Mouse (Mus musculus) small intestine, adult 2 months (tissue): ENCODE results near the gene Fcgrt. TPM values are rescaled to one million over a fixed set of nuclear protein-coding genes. Genes with fewer than 3 reads are reported as not detected.
A peak's percentile ranks its signal among the peaks of the same experiment; 100 is the strongest.

Experiments
- H3K27ac ChIP-seq: fragments of 200-500 bp; 2 replicates; pipeline ENCODE4 v1.5.1; 2012; ENCODE audit warnings: low read depth, low read length, control low read depth, inconsistent platforms; ENCODE audit not compliant: insufficient read depth
- H3K27me3 ChIP-seq: fragments of 200-500 bp; 2 replicates; pipeline ENCODE4 v1.6.1; 2012; ENCODE audit warnings: mild to moderate bottlenecking, moderate library complexity, low read length, inconsistent platforms; ENCODE audit not compliant: control insufficient read depth, insufficient read depth
- H3K36me3 ChIP-seq: fragments of 200-500 bp; 2 replicates; pipeline ENCODE4 v1.6.1; 2012; ENCODE audit warnings: mild to moderate bottlenecking, low read length, control low read depth, inconsistent platforms; ENCODE audit not compliant: control insufficient read depth, insufficient read depth
- H3K4me1 ChIP-seq: fragments of 200-500 bp; 2 replicates; pipeline ENCODE4 v1.6.1; 2012; ENCODE audit warnings: low read length, inconsistent platforms, mixed read lengths; ENCODE audit not compliant: control insufficient read depth, insufficient read depth, insufficient read length
- H3K4me3 ChIP-seq: fragments of 200-500 bp; 2 replicates; pipeline ENCODE4 v1.5.1; 2012; ENCODE audit warnings: low read depth, mild to moderate bottlenecking, control low read depth, inconsistent platforms, low read length, moderate library complexity
- CTCF ChIP-seq: fragments of 200-500 bp; IDR thresholded peaks from 2 replicates; pipeline ENCODE4 v1.5.1; 2012; ENCODE audit warnings: low read depth, mild to moderate bottlenecking, control low read depth, inconsistent platforms, low read length, moderate library complexity, mixed read lengths; ENCODE audit not compliant: insufficient replicate concordance, insufficient read length; ENCODE audit errors: extremely low read depth
- POLR2A ChIP-seq: fragments of 200-500 bp; IDR thresholded peaks from 2 replicates; pipeline ENCODE4 v1.6.1; 2012; ENCODE audit warnings: low read depth, mild to moderate bottlenecking, control low read depth, inconsistent platforms, low read length, moderate library complexity
- WGBS: fragments of 180-500 bp; shearing (Covaris S2); methylation state at CpG from one replicate; pipeline ENCODE4 v1.1.7; 2018; 5-methylcytosine and 5-hydroxymethylcytosine counted together
- polyA plus RNA-seq: library from polyadenylated mRNA; depleted of rRNA; stranded (reverse); fragments of >200 nt; gene quantifications from 2 replicates; pipeline ENCODE4 v1.2.3, GENCODE M21; 2012

The Fcgrt gene
- polyA plus RNA-seq, 1 experiment: 78.3 TPM

DNA sequence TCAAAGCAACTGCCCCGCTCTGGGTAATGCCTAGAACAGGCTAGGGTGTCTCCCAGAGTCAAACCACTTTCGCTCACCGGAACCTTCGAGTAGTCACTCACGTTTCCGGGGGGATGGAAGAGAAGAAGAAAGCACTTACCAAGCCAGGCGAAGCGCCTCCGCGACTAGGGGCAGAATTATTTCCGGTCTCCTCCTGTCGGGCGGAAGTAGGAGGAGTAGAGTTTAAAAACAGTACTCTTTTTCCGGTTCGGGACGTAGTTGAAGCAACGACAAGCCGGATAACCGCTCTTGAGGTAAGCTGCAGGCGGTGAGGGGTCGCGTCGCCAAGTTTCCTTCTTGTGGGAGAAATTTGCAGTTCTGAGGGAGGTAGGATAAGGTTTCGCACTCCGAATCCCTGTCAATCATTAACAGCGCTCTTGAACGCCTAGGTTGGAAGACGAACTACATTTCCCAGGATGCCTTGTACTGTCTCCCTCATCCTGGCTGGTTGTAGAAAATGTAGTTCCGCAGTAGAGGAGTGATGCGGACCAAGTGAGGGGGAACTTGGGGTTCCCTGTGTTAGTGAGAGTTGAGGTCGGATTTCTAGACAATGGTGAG, 41.3 kb downstream of the Fcgrt start, which contains the start of the genes Nosip and Prrg2:
TSS of gene Nosip (plus strand) at position 191 of the 597 bp plus-strand sequence.
TSS of gene Prrg2 (minus strand) at position 439 of the 597 bp plus-strand sequence.
- peak within 1 kb of the TSS; percentile 97 for H3K27ac ChIP-seq
- no peaks in the 10 kb centered on the region for H3K4me1 ChIP-seq
- peak within 1 kb of the TSS; percentile 95 for H3K4me3 ChIP-seq
- no peaks in the 10 kb centered on the region for H3K27me3 ChIP-seq
- WGBS: under 1% methylated on average over 31 of the region's 31 CpGs
- TF ChIP-seq CTCF: no peak
- peak; percentile 48; the same call in 1 of the 2 replicates for TF ChIP-seq POLR2A
- H3K36me3 ChIP-seq: peaks cover 3% of the 10 kb centered on the region; the same call in 1 of the 2 replicates

DNA sequence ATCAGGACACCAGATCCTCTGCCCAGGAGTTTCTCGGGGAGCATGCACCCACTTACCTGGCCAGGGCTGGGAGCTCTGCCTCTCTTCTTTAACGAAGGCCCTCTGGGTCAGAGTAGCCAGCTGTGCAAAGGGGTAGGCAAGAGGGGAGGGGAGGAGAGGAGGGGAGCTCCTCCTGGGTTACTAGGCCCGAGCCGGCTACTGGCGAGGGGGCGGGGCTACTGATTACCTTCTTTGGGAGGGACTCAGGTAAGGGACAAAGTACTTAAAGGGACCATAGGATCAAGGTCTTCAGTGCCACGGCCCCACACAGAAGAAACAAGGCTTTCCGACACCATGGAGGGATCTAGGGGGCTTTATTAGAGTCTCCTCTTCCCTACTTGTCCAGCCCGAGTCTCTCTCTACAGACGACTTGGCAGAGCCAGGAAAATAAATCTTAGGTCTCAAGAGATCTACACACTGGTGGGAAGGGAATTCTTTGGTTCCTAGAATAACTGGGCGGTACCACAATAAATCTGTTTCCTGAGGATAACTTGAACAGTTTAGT, 42.0 kb downstream of the Fcgrt start:
- peak overlapping the region; percentile 67 for H3K4me3 ChIP-seq
- peaks cover 3% of the 10 kb centered on the region; the same call in 1 of the 2 replicates for H3K36me3 ChIP-seq
- TF ChIP-seq CTCF: no peak
- TF ChIP-seq POLR2A: peak; percentile 64; the same call in 1 of the 2 replicates
- no peaks in the 10 kb centered on the region for H3K27me3 ChIP-seq
- H3K4me1 ChIP-seq: no peaks in the 10 kb centered on the region
- peak overlapping the region; percentile 82 for H3K27ac ChIP-seq
- WGBS: 11% methylated on average over 11 of the region's 11 CpGs

DNA sequence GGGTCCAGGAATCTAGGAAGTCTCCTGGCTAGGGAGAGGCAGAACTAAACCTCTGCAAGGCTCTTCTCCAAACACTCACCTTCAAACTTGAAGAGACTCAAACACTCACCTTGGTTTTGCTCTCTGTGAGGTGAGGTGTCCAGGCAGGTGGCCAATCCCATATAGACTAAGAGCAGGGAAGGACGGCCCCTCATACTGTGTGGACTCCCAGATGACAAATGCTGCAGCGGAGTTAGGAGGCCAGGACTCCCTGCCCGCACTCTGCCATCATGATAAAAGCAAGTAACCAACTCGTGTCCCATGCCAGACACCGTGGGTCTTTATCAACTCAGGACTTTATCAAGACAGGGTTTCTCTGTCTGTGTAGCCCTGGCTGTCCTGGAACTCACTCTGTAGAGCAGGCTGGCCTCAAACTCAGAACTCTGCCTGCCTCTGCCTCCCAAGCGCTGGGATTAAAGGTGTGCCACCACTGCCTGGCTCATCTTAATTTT, 43.0 kb downstream of the Fcgrt start:
- Histone ChIP-seq H3K4me3 (no peak overlapping the region), H3K27ac (no peak overlapping the region), H3K27me3 (no peaks in the 10 kb centered on the region), H3K4me1 (no peaks in the 10 kb centered on the region), H3K36me3 (peaks cover 3% of the 10 kb centered on the region; the same call in 1 of the 2 replicates)
- no peak for TF ChIP-seq POLR2A
- TF ChIP-seq CTCF: no peak
- WGBS: 67% methylated on average over 6 of the region's 6 CpGs

DNA sequence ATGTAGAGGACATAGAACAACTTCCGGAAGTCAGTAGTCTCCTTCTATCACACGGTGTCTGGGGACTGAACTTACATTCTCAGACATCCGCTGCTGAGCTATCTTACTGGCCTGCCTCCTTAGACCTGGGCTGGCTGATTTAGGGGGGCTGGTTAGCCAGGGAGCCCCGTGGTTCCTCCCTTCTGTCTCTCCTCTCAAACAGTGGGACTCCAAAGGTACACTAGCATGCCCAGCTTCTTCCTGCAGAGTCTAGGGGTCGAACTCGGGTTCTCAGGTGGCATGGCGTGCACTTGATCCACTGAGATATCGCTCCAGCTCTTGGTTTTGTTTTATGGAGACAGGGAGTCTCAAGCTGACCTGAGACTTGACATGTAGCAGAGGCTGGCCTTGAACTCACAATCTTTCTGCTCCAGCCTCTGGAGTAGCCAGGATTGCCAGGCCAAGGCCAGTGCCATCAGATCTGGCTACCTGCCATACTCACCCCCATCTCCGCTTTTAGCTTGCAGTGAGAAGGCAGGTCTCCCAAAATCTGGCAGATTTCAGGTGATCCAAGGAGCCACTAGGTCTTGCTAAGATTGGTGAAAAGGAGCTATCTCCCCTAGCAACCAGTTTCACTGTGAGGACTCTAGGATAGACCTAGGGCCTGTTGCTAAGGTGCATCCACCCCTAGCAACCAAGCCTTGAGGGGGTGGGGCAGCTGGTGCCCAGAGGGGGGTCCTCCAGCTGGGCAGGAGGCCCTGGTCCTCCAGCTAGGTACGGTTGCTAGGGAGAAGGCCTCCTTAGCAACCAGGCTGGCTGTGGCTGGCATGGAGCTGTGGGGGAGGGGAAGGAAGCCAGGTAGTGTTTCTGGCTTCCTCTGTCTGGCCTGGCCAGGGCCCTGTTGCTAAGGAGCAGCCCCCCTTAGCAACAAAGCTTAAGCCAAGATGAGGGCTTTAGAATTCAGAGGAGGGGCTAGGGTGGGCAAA, 44.8 kb downstream of the Fcgrt start:
- TF ChIP-seq POLR2A: no peak
- TF ChIP-seq CTCF: no peak
- Histone ChIP-seq H3K36me3 (peaks cover 3% of the 10 kb centered on the region; the same call in 1 of the 2 replicates), H3K27me3 (no peaks in the 10 kb centered on the region), H3K27ac (no peak overlapping the region), H3K4me1 (no peaks in the 10 kb centered on the region; the same call in 1 of the 2 replicates), H3K4me3 (no peak overlapping the region)
- 85% methylated on average over 10 of the region's 10 CpGs for WGBS

DNA sequence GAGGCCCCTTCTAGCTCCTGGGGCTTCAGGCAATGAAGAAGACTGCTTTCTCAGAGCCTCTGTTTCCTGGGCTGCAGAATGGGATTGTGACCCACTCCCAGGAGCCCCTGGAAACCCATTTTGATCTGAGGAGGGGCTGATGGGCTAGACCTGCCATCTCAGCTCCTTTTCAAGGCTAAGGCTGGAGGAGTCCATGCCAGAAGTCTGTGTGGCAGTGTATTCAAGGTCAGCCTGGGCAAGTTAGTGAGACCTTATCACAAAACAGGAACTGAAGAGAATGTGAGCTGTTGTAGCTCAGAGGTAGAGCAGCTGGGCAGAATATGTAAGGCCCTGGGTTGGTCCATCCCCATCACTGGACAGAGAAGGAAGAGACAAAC, 46.7 kb downstream of the Fcgrt start:
- Histone ChIP-seq H3K27me3 (no peaks in the 10 kb centered on the region), H3K36me3 (peaks cover 3% of the 10 kb centered on the region; the same call in 1 of the 2 replicates), H3K4me1 (peaks cover 3% of the 10 kb centered on the region; the same call in 1 of the 2 replicates), H3K4me3 (no peak overlapping the region), H3K27ac (no peak overlapping the region)
- TF ChIP-seq CTCF: no peak
- TF ChIP-seq POLR2A: no peak

DNA sequence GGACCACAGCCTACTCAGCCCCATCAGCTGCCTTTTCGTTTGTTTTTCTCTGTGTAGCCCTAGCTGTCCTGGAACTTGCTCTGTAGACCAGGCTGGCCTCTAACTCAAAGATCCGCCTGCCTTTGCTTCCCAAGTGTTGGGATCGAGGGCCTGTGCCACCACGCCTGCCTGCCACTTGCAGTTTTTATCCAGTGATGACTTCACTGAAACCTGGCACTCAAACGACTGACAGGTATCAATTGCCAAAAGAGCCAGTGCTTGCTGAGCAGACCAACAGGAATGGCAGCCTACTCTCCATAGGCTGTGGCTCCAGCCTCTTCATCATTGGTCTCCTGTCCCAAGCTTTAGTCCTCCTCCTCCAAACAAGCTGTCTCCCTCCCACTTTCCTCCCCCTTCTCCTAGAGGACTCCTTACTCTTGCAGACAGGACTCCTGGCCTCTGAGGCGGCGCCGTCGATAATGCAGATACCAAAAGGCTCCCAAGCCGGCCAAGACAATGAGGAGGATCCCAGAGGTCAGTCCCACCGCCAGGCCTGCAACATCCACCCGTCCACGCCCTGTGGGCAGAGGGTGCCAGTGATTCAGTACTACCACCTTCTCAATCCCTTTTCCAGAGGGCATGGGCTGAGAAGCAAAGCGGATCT, 47.2 kb downstream of the Fcgrt start:
- WGBS: 78% methylated on average over 14 of the region's 14 CpGs
- peaks cover 3% of the 10 kb centered on the region; the same call in 1 of the 2 replicates for H3K36me3 ChIP-seq
- no peaks in the 10 kb centered on the region for H3K27me3 ChIP-seq
- H3K4me1 ChIP-seq: peaks cover 7% of the 10 kb centered on the region
- no peak overlapping the region for H3K27ac ChIP-seq
- H3K4me3 ChIP-seq: no peak overlapping the region
- TF ChIP-seq POLR2A (no peak), CTCF (no peak)
